Mouse (Mus musculus) CD8-positive naive resting alpha-beta T cell, adult 2 months (primary cell): ENCODE measurements around the gene Lrrc72.

Experiments
- DNase-seq, 2 experiments: peaks; one replicate each; pipeline ENCODE4 v3.0.0; 2022; ENCODE audit warnings: low read depth in 2 of 2, low spot score in 2 of 2

Lrrc72 gene

GRCm38 (mm10) chr12:36190343-36190742 is 62.9 kb downstream of the Lrrc72 start:
- no peak for DNase-seq

- no peak for DNase-seq
These were observed 63.6 kb downstream of the Lrrc72 start for GRCm38 (mm10) chr12:36189610-36190009.

DNA sequence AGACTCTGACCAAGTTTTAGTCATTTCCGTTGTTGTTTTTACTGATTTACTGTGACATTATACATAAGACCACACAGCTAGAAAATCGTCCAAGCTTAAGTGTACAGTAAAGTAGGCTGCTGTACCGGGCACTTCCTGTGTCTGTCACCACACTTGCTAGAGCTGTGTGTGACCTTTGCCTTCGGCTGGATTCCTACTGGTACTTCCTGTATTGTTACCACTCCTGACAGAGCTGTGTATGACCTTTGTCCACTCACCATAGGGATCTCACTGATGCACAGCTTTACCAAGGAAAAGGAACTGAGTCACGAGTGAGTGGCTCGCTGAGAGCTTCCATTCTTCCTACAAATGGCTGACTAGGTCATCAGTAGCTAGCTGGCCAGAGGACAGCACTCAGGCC is 66.1 kb downstream of the Lrrc72 start:
- no peak for DNase-seq

DNA sequence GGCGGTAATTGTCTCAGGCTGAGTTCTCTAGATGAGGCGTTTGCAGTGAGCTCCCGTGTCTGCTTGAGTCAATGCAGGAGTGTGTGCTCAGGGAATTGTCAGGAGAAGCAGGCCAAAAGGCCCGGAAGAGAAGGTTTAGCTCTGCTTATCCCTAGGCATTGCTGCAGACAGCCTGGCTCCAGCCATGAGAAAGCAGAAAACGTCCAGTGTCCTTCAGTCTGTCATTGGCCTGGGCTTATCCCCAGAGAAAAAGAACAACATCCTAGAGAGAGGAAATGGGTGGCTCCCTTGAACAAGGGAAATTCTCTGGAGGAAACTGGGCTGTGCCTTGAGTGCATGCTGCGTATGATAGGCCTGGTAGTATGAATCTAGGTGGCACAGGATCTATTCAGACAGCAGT is 70.6 kb downstream of the Lrrc72 start:
- no peak for DNase-seq

DNA sequence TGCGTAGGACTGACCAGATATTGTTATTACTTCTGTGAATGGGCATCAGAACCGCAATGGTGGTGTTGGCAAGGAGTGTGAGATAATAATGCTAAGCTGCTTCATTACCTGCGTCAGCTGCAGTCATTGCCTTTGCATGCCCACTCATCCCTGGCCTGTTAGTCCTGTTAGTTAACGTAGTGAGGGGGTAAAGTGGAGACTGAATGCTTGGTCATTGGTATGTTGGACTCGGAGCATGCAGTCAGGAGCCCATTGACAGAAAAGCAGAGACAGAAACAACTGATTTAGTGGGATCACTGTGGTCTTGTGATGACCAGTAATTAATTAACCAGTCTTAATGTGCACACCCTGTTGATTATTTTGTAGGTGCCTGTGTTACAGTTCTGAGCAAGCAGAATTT is 76.0 kb downstream of the Lrrc72 start:
- no peak for DNase-seq

DNA sequence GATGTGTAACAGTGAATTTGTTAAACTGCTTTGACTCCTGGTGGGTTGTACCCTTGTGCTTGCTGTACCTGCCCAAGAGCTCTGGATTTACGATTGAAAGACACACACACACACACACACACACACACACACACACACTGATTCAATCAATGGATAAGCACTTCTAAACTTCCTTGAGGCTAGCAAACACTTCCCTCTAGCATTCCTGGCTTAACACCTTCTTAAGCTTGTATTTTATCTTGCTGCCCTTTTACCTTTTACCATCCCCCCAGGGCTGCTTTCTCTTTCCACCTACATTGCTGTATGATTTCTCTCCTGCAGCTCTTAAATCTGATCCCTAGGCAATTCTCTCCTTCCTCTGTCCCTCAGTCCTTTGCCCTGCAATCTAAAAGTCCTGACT is 87.9 kb downstream of the Lrrc72 start:
- no peak for DNase-seq

GRCm38 (mm10) chr12:36164126-36164791 is 88.9 kb downstream of the Lrrc72 start:
- no peak for DNase-seq
